Mouse (Mus musculus) kidney, postnatal 0 days (tissue): ENCODE measurements around the gene Iqschfp. TPM values are rescaled to one million over a fixed set of nuclear protein-coding genes. Genes with fewer than 3 reads are reported as not detected.

Experiments
- ATAC-seq: fragments of 200-750 bp; cut with Nextera tagmentation; replicated peaks from 2 replicates; pipeline ENCODE4 v1.8.0; 2017; ENCODE audit warnings: low read depth, moderate number of reproducible peaks, moderate TSS enrichment, moderate library complexity; ENCODE audit not compliant: low FRiP score
- DNase-seq: peaks from one replicate; pipeline ENCODE4 v3.0.0-alpha.2; 2016; ENCODE audit warnings: low spot score
- H3K27ac ChIP-seq: fragments of 300-500 bp; sonication (generic); 2 replicates; pipeline ENCODE4 v1.5.1; 2014; ENCODE audit warnings: mild to moderate bottlenecking
- H3K27me3 ChIP-seq: fragments of 300-500 bp; sonication (generic); 2 replicates; pipeline ENCODE4 v1.6.1; 2014; ENCODE audit warnings: low read length, mixed read lengths; ENCODE audit not compliant: insufficient read depth
- H3K36me3 ChIP-seq: fragments of 300-500 bp; sonication (generic); 2 replicates; pipeline ENCODE4 v1.6.1; 2014; ENCODE audit warnings: low read length, mixed read lengths; ENCODE audit not compliant: insufficient read depth
- H3K4me1 ChIP-seq: fragments of 300-500 bp; sonication (generic); replicated peaks from 2 replicates; pipeline ENCODE4 v1.6.1; 2014; ENCODE audit warnings: antibody characterized with exemption, low read length, mixed read lengths; ENCODE audit not compliant: insufficient read depth
- H3K4me2 ChIP-seq: fragments of 300-500 bp; sonication (generic); 2 replicates; pipeline ENCODE4 v1.6.1; 2014; ENCODE audit warnings: mild to moderate bottlenecking, low read length, moderate library complexity, mixed read lengths
- H3K4me3 ChIP-seq: fragments of 300-500 bp; sonication (generic); replicated peaks from 2 replicates; pipeline ENCODE4 v1.5.1; 2014; ENCODE audit warnings: low read depth, low read length
- H3K9ac ChIP-seq: fragments of 300-500 bp; sonication (generic); 2 replicates; pipeline ENCODE4 v1.6.1; 2014; ENCODE audit warnings: low read depth, low read length
- H3K9me3 ChIP-seq: fragments of 300-500 bp; sonication (generic); replicated peaks from 2 replicates; pipeline ENCODE4 v1.6.1; 2016; ENCODE audit warnings: low read length, inconsistent platforms, mixed read lengths
- CTCF ChIP-seq: IDR thresholded peaks from 2 replicates; pipeline ENCODE4 v1.5.1; 2016; ENCODE audit warnings: antibody characterized with exemption, low read depth, mild to moderate bottlenecking, moderate library complexity
- WGBS: fragments of 180-500 bp; shearing (Covaris S2); extraction: QIAGEN DNeasy Blood & Tissue Kit; methylation state at CpG from one replicate; pipeline ENCODE4 v1.1.7; 2014; 5-methylcytosine and 5-hydroxymethylcytosine counted together
- polyA plus RNA-seq: library from polyadenylated mRNA; unstranded; fragments of >200 nt; fragmentation: Nextera tagmentation; extraction: Ambion mirVana; gene quantifications from 2 replicates; pipeline ENCODE4 v1.2.1, GENCODE M21; 2015

The Iqschfp gene
- polyA plus RNA-seq, 1 experiment from 2014 or later: 0.05 TPM

GRCm38 (mm10) chr3:68527182-68527581 lies 635.1 kb downstream of the Iqschfp start:
- Histone ChIP-seq H3K4me3 (no peak overlapping the region), H3K27ac (no peak overlapping the region), H3K36me3 (no peaks in the 10 kb centered on the region), H3K9me3 (no peaks in the 10 kb centered on the region), H3K27me3 (no peaks in the 10 kb centered on the region), H3K9ac (no peak overlapping the region), H3K4me2 (no peak overlapping the region), H3K4me1 (no peaks in the 10 kb centered on the region)
- WGBS: 70% methylated on average over 4 of the region's 4 CpGs
- no peak for TF ChIP-seq CTCF
- no peak for ATAC-seq
- no peak for DNase-seq

DNA sequence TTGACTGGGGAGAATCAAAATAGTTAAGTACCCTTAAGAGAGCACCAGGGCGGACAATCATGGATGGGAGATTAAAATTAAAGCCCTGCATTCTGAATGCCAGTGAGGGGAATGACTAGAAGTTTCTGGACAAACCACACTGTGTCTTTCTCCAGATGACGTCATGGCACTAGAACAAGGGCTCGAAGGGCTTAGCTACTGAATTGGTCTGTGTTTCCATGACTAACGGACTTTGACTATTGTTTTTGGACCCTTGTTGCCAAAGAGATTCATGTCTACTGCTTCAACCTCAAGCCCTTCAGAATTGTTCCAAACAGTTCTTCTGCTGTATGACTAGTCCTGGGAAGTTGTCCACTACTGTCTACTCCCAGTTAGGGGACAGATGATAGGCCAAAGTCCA lies 639.9 kb downstream of the Iqschfp start:
- TF ChIP-seq CTCF: no peak
- Histone ChIP-seq H3K9me3 (no peaks in the 10 kb centered on the region), H3K9ac (no peak overlapping the region), H3K27ac (no peak overlapping the region), H3K27me3 (no peaks in the 10 kb centered on the region), H3K36me3 (no peaks in the 10 kb centered on the region), H3K4me2 (no peak overlapping the region), H3K4me1 (peaks cover 3% of the 10 kb centered on the region; the same call in 1 of the 2 replicates), H3K4me3 (no peak overlapping the region)
- WGBS: 86% methylated on average over 4 of the region's 4 CpGs
- DNase-seq (no peak), ATAC-seq (no peak)

DNA sequence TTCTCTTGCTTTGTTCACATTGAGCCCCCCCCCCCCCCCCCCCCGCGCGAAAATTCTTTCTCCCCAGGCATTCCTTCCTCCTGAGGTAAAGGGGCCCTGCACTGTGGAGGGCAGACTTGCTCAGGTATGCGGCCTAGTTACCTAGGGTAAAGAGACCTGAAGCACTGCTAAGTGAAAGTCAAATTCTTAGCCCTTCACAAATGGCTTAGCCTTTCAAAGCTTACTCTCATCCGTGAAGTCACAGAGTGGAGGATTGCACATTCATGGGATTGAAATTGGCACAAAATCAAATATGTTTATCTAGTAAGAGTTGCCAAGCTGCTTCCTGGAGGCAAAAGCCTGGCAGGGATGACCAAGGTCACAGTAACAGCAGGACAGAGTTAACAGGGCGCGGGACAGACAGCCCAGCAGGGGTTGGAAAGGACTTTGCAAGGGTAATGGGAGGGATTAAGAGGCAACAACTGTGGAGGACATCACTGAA lies 642.6 kb downstream of the Iqschfp start:
- WGBS: 27% methylated on average over 6 of the region's 7 CpGs
- no peak overlapping the region for H3K4me2 ChIP-seq
- H3K4me3 ChIP-seq: no peak overlapping the region
- ATAC-seq (peak; percentile 92), DNase-seq (peak; percentile 55)
- peaks cover 3% of the 10 kb centered on the region; the same call in 1 of the 2 replicates for H3K4me1 ChIP-seq
- H3K36me3 ChIP-seq: no peaks in the 10 kb centered on the region
- no peaks in the 10 kb centered on the region for H3K27me3 ChIP-seq
- no peaks in the 10 kb centered on the region for H3K9me3 ChIP-seq
- TF ChIP-seq CTCF: no peak
- no peak overlapping the region for H3K9ac ChIP-seq
- peak overlapping the region; percentile 71 for H3K27ac ChIP-seq

DNA sequence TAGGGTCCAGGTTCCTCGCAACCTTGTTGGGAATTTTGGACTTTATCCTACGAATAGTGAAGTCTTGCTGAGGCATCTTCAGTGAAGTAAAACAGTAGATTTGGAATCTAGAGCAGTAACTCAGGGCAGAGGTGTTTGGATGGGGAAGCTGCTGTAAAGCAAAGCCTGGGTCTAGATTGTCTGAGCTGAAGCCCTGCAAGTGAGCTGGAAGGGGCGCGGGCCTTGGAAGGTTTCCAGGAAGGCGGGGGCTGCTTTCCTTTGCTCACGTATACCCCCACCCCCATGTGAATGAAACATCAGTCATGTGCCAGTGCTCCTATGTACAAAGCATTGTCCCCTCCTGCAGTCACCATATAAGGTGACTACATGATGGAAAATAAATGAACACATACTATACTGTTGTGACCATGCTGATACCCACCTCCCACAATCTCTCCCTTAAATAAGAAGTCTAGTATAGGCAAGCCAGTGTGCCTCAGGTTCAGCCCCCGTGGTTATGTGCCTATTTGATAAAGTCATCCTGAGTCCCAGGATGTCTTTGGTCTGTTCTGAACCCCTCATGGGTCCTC lies 643.2 kb downstream of the Iqschfp start:
- H3K9me3 ChIP-seq: no peaks in the 10 kb centered on the region
- peaks cover 3% of the 10 kb centered on the region; the same call in 1 of the 2 replicates for H3K4me1 ChIP-seq
- H3K36me3 ChIP-seq: no peaks in the 10 kb centered on the region
- no peak for TF ChIP-seq CTCF
- ATAC-seq (no peak; the same call in 1 of the 2 replicates), DNase-seq (no peak)
- H3K27ac ChIP-seq: peak overlapping the region; percentile 71
- H3K4me3 ChIP-seq: no peak overlapping the region
- H3K27me3 ChIP-seq: no peaks in the 10 kb centered on the region
- H3K9ac ChIP-seq: no peak overlapping the region
- no peak overlapping the region for H3K4me2 ChIP-seq
- 69% methylated on average over 7 of the region's 7 CpGs for WGBS

DNA sequence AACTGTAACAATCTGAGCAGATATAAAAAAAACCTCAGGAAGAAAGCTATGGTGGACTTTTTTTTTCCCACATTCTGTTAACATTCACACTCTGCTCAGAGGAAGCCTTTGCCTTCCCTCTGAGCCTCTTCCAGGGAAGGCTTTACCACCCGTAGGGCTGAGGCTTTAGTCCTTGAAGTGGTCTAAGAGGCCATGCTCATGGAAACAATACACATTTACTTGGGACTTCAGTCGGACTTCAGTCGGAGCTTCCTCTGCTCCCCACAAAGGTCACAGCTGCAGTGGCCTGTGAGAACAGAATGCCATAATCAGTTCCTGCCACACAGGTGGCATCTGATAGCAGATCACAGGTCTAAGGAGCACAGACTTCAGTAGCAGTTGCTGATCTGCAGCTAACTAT lies 644.0 kb downstream of the Iqschfp start:
- H3K4me1 ChIP-seq: peaks cover 3% of the 10 kb centered on the region; the same call in 1 of the 2 replicates
- 63% methylated on average over 3 of the region's 3 CpGs for WGBS
- TF ChIP-seq CTCF: no peak
- no peak overlapping the region for H3K4me2 ChIP-seq
- no peaks in the 10 kb centered on the region for H3K36me3 ChIP-seq
- no peaks in the 10 kb centered on the region for H3K9me3 ChIP-seq
- ATAC-seq: no peak
- no peaks in the 10 kb centered on the region for H3K27me3 ChIP-seq
- H3K27ac ChIP-seq: peak overlapping the region; percentile 71; the same call in 1 of the 2 replicates
- no peak overlapping the region for H3K9ac ChIP-seq
- no peak overlapping the region for H3K4me3 ChIP-seq
- DNase-seq: no peak

DNA sequence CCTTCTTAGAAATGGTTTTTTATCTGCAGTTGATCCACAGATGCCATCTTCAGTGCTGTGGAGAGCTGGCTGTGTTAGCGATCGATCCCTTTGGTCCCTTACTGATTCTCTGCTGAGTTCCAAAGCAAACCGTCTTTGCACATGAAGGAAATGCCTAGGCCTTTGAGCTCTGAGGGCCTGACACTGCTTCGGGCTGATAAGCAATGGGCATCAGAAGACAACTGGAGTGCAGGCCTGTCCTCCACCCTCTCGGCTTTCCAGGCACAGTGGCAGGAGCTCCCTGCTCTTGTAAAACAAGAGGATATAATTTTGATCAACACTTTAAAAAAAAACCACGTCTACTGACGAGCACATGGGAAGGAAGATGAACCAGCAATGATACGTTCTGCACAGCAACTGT lies 649.7 kb downstream of the Iqschfp start:
- no peaks in the 10 kb centered on the region for H3K27me3 ChIP-seq
- no peaks in the 10 kb centered on the region for H3K4me1 ChIP-seq
- H3K4me2 ChIP-seq: no peak overlapping the region
- H3K27ac ChIP-seq: no peak overlapping the region
- DNase-seq: no peak
- WGBS: 90% methylated on average over 8 of the region's 8 CpGs
- no peaks in the 10 kb centered on the region for H3K9me3 ChIP-seq
- no peak for TF ChIP-seq CTCF
- ATAC-seq: no peak
- no peaks in the 10 kb centered on the region for H3K36me3 ChIP-seq
- H3K9ac ChIP-seq: no peak overlapping the region
- no peak overlapping the region for H3K4me3 ChIP-seq
